Mouse (Mus musculus) spleen, postnatal 0 days (tissue): ENCODE measurements around the gene Tmppe. TPM values are rescaled to one million over a fixed set of nuclear protein-coding genes. Genes with fewer than 3 reads are reported as not detected.

Experiments
- polyA plus RNA-seq: library from polyadenylated mRNA; unstranded; fragments of >200 nt; fragmentation: Nextera tagmentation; extraction: Ambion mirVana; gene quantifications from 2 replicates; pipeline ENCODE4 v1.2.1, GENCODE M21; 2015

Tmppe gene
- 3.0 and 3.6 TPM in 2 replicates for polyA plus RNA-seq

DNA sequence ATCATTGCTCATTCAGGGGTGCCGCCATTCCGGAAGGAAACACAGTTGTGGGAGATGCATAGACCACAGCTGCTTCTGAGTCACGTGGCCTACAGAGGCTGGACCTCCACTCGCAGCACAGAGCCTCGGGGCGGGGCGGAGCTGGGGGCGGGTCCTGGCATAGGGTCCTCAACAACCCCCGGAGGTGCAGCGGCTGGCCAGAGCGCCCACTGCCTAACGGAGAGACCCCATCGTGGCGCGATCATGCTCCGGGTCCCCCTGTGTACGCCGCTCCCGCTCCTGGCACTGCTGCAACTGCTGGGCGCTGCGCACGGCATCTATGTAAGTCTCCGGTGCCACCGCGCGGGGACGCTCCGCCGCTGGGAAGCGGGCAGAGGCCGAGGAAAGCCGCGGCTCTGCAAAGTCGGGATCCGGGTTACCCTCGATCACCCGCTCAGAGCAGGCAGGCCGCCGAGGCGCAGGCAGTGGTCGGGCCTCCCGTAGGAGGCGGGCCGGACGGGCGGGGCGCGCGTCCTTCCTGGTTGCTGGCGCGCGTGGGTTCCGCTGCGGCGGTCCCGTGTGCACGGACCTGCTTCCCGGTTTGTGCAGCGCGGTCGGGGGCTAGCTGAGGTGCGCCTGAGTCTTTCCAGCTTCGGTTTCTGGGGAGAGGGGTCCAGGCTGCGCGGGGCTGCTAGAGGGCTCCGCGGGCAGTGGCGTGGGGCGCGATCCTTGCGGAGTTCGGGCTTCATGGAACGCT lies at the start of gene Tmppe, which contains the start of gene Glb1:
TSS of gene Tmppe (plus strand) at position 157 of the 736 bp plus-strand sequence.
TSS of gene Glb1 (plus strand) at position 128 of the 736 bp plus-strand sequence.

DNA sequence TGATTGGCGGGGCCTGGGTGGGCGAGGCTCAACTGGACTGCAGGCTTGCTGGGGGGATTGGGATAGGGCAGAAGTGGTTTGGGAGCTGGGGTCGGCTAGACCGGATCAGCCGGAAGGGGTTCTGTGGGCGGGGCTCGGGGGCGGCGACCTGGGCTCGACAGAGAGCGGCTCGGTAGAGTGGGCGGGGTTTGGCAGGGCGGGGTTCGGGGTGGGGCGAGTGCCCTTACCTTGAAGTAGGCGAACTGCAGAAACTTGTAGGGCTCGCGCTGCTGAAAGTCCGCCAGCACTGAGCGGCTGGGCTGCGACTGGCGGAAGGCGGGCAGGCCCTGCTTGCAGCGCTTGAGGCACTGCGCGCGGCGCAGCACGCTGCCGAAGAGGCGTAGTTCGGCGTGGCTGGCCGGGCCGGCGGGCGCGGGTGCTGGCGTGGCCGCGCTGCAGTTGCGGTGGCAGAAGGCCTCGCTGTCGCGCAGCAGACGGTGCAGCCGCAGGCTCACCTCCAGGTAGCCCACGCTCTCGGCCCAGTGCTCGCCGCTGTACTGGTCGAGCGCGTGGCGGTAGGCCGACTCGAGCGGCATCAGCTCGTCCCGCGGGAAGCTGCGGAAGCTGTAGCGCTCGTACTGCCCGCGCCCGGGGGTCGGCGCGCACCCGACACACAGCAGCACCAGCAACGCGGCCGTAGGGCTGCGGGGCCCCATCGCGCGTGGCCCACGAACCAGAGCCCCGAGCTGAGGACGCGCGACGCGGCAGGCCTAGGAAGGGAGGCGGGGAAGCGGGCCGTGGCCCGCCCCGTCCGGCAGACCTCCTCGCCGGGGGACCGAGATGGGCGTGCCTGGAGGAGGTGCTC lies 10.8 kb upstream of the Tmppe start, which contains the start of gene Crtap:
TSS of gene Crtap (minus strand) at position 771 of the 844 bp plus-strand sequence.

Other genes starting within 250 kb of the Tmppe start
- 0.67 TPM in 1 of 2 replicates, not detected in the other for gene Bcl2a1c, start 71.0 kb upstream of the Tmppe start, polyA plus RNA-seq
- 42.6 and 51.6 TPM in 2 replicates for gene Crtap, start 10.4 kb upstream of the Tmppe start, polyA plus RNA-seq
- 12.1 and 16.7 TPM in 2 replicates for gene Glb1, start within 50 bp of the Tmppe start, polyA plus RNA-seq
- not detected in 2 replicates for gene Ccr4, start 103.8 kb downstream of the Tmppe start, polyA plus RNA-seq
- 0.17 TPM in 1 of 2 replicates, not detected in the other for gene C130032M10Rik, start 114.6 kb downstream of the Tmppe start, polyA plus RNA-seq
- 0.02 and 0.07 TPM in 2 replicates for gene Trim71, start 163.3 kb downstream of the Tmppe start, polyA plus RNA-seq
- gene Cnot10, start 239.1 kb downstream of the Tmppe start, polyA plus RNA-seq, result 28.5 and 32.2 TPM in 2 replicates